Comparison of ENCODE assay signal across 8 mouse cellular contexts in the genomic region with DNA sequence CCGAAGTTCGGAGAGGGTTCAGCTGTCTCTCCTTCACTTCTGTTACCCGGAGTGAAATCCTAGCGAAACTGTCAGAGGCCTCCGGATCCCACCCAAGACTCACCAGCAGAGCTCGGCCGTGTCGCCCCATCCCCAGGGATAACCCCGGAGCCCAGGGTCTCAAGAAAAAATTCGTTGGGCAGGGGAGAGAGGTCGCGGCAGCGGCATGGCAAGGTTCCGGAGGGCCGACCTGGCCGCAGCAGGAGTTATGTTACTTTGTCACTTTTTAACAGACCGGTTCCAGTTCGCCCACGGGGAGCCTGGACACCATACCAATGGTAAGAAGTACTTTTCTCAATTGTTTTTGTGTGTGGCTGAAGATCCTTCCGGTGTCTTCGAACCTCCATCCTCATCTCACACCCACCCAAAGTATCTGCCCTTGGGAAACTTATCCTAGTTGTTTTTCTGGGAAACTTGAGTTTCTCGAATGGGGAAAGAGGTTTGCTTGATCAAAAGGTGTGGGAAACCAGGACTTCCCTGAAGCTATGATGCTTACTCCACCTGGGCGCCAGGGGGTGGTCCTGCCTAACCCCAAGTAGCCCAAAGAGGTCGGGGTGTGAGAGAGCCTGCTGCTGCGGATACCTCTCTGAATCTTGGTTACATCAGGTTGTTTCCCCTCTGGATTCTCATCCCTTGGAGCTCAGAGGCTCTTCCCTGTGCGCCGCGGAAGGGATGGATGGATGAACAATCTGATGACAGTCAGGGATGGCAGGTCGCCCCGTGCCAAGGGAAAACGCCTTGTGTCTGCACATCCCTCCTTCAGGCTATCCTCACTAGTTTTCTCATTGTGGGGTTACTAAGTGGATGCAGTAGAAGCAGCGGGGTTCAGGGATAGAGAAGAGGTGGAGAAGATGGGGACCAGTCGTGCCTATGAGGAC. TPM values are rescaled to one million over a fixed set of nuclear protein-coding genes. Genes with fewer than 3 reads are reported as not detected.
DNase-seq lines count a peak whose midpoint lies in the region; ATAC-seq and TF ChIP-seq lines count a peak whose summit lies in the region.

No protein-coding gene starts in this region.

- H3K4me2 ChIP-seq in forebrain, postnatal 0 days (ENCODE audit: low read depth) = peak overlapping the region; percentile 81
- peak overlapping the region; percentile 84 for H3K4me2 ChIP-seq in lung, embryonic 16.5 days (ENCODE audit: low read depth, low read length)

- H3K9me3 ChIP-seq in forebrain, postnatal 0 days (ENCODE audit: low read length) = no peaks in the 10 kb centered on the region
- no peaks in the 10 kb centered on the region for H3K9me3 ChIP-seq in lung, embryonic 16.5 days (ENCODE audit: control insufficient read depth, low read length)

- H3K27me3 ChIP-seq in forebrain, postnatal 0 days (ENCODE audit: insufficient read depth, low read length) = no peaks in the 10 kb centered on the region
- H3K27me3 ChIP-seq in lung, embryonic 16.5 days (ENCODE audit: control insufficient read depth, insufficient read depth, low read depth, low read length) = no peaks in the 10 kb centered on the region

- no peaks in the 10 kb centered on the region for H3K36me3 ChIP-seq in forebrain, postnatal 0 days (ENCODE audit: insufficient read depth)
- H3K36me3 ChIP-seq in lung, embryonic 16.5 days (ENCODE audit: control insufficient read depth, insufficient read depth, low read length) = no peaks in the 10 kb centered on the region

- H3K27ac ChIP-seq in forebrain, postnatal 0 days (ENCODE audit: low read depth, low read length) = no peak overlapping the region
- peak overlapping the region; percentile 89 for H3K27ac ChIP-seq in lung, embryonic 16.5 days (ENCODE audit: low read length)

- no peaks in the 10 kb centered on the region; the same call in 1 of the 2 replicates for H3K4me1 ChIP-seq in lung, adult 2 months (ENCODE audit: control insufficient read depth, insufficient read depth, low read length)
- H3K4me1 ChIP-seq in forebrain, postnatal 0 days (ENCODE audit: insufficient read depth) = no peaks in the 10 kb centered on the region; the same call in 1 of the 2 replicates
- peaks cover 16% of the 10 kb centered on the region for H3K4me1 ChIP-seq in lung, embryonic 16.5 days (replicated peaks; ENCODE audit: control insufficient read depth, insufficient read depth, low read length)

- H3K4me3 ChIP-seq in lung, adult 2 months (replicated peaks; ENCODE audit: extremely low read depth, low read depth, low read length) = peak overlapping the region; percentile 73
- peak overlapping the region; percentile 80 for H3K4me3 ChIP-seq in forebrain, postnatal 0 days (ENCODE audit: low read depth, low read length)
- peak overlapping the region; percentile 79 for H3K4me3 ChIP-seq in lung, embryonic 16.5 days (ENCODE audit: low read length)

- no peak for ATAC-seq in forebrain, postnatal 0 days
- no peak for ATAC-seq in lung, embryonic 16.5 days (ENCODE audit: low read depth)

- no peak for TF ChIP-seq CTCF in lung, adult 2 months (IDR thresholded peaks at IDR 0.05; ENCODE audit: insufficient read depth, low read length)
- TF ChIP-seq CTCF in forebrain, postnatal 0 days (IDR thresholded peaks at IDR 0.05; ENCODE audit: low read depth) = peak; percentile 19; the same call in 1 of the 2 replicates

- DNase-seq in lung, adult 2 months = peak; percentile 18
- no peak for DNase-seq in lung, postnatal 36 days
- DNase-seq in cerebellum, adult 18-20 months = peak; percentile 32 to 36
- no peak for DNase-seq in forebrain, postnatal 0 days
- DNase-seq in kidney, adult 18-20 months = peak; percentile 68
- DNase-seq in right cerebral cortex, postnatal 4 days = peak; percentile 19
- no peak for DNase-seq in c-Kit-positive CD71-positive TER-119-positive erythroid progenitor cells, embryonic 14.5 days (ENCODE audit: low spot score)

- 6% methylated on average over 33 of the region's 33 CpGs for WGBS in lung, adult 2 months
- WGBS in forebrain, postnatal 0 days = 5% methylated on average over 33 of the region's 33 CpGs
- WGBS in lung, embryonic 16.5 days = 2% methylated on average over 33 of the region's 33 CpGs

- H3K9ac ChIP-seq in forebrain, postnatal 0 days = peak overlapping the region; percentile 73
- H3K9ac ChIP-seq in lung, embryonic 16.5 days (ENCODE audit: low read length) = peak overlapping the region; percentile 83

- TF ChIP-seq POLR2A in lung, adult 2 months (IDR thresholded peaks at IDR 0.05; ENCODE audit: borderline replicate concordance, extremely low read depth, low read depth, low read length) = no peak

RNA-seq across cellular contexts. Expression of a gene that starts 1.1 kb away (rescaled TPM):
- polyA plus RNA-seq in lung, adult 2 months (2012; rRNA removed) = 41.0 and 49.6 TPM in 2 replicates
- total RNA-seq in forebrain, postnatal 0 days (2014; rRNA removed) = 18.9 and 20.8 TPM in 2 replicates
- polyA plus RNA-seq in forebrain, postnatal 0 days (2015; fragmentation: Nextera tagmentation; extraction: Ambion mirVana) = 13.2 and 23.6 TPM in 2 replicates
- 70.1 TPM in 2 replicates for polyA plus RNA-seq in lung, embryonic 16.5 days (2015; fragmentation: Nextera tagmentation; extraction: Ambion mirVana)

Comparison
In these comparisons a context has a peak if more than half of its experiments do, and no peak if none do; other contexts are left out.
1. DNase-seq: peak in lung, adult 2 months (single experiment), cerebellum, adult 18-20 months (2 of 2), kidney, adult 18-20 months (single experiment) and right cerebral cortex, postnatal 4 days (single experiment); none in lung, postnatal 36 days (single experiment), forebrain, postnatal 0 days (single experiment) and c-Kit-positive CD71-positive TER-119-positive erythroid progenitor cells, embryonic 14.5 days (single experiment).
2. Peak in every context shown above with its lines, with median percentiles within 50 percentile points of each other: H3K4me3 ChIP-seq.